8 mouse cellular contexts compared by ENCODE assay signal in genomic region chr5:35131773-35132172, GRCm38 (mm10). TPM values are rescaled to one million over a fixed set of nuclear protein-coding genes. Genes with fewer than 3 reads are reported as not detected.
DNase-seq lines count a peak whose midpoint lies in the region; ATAC-seq and TF ChIP-seq lines count a peak whose summit lies in the region.

No protein-coding gene starts in this region.

- 8% methylated on average over 7 of the region's 7 CpGs for WGBS in hindbrain, embryonic 15.5 days

- DNase-seq in R1 (ENCODE audit: low read depth, low spot score) = peak; percentile 76
- peak; percentile 93 for DNase-seq in cerebellum, adult 9-11 months
- DNase-seq in frontal cortex, postnatal 10 days (ENCODE audit: low spot score in 2 of 2) = peak; percentile 71 to 75
- peak; percentile 79 to 83 for DNase-seq in left cerebral cortex, adult 2 months (ENCODE audit: extremely low spot score in 1 of 2, low spot score in 2 of 2)
- peak; percentile 85 for DNase-seq in mesoderm, embryonic 11.5 days (ENCODE audit: low read depth, low spot score)
- peak; percentile 87 for DNase-seq in right cerebral cortex, postnatal 14 days
- DNase-seq in urinary bladder, postnatal 14 days (ENCODE audit: low spot score) = peak; percentile 84

- no peaks in the 10 kb centered on the region; the same call in 1 of the 2 replicates for H3K4me1 ChIP-seq in hindbrain, embryonic 15.5 days (replicated peaks)

- no peaks in the 10 kb centered on the region for H3K9me3 ChIP-seq in hindbrain, embryonic 15.5 days

- no peak overlapping the region for H3K4me2 ChIP-seq in hindbrain, embryonic 15.5 days

- H3K4me3 ChIP-seq in hindbrain, embryonic 15.5 days = no peak overlapping the region
- no peak overlapping the region for H3K4me3 ChIP-seq in left cerebral cortex, adult 2 months

- no peaks in the 10 kb centered on the region for H3K27me3 ChIP-seq in hindbrain, embryonic 15.5 days

- no peak overlapping the region for H3K27ac ChIP-seq in hindbrain, embryonic 15.5 days (replicated peaks)
- H3K27ac ChIP-seq in left cerebral cortex, adult 2 months = no peak overlapping the region

- ATAC-seq in hindbrain, embryonic 15.5 days (ENCODE audit: low FRiP score, low read depth) = peak; percentile 20; the same call in 1 of the 2 replicates

- TF ChIP-seq CTCF in left cerebral cortex, adult 2 months (IDR thresholded peaks at IDR 0.05) = peak; percentile 89

- H3K9ac ChIP-seq in hindbrain, embryonic 15.5 days = no peak overlapping the region

- intact Hi-C loops in left cerebral cortex, adult 2 months (cut with DNase I) = no loop called here

- no peaks in the 10 kb centered on the region for H3K36me3 ChIP-seq in hindbrain, embryonic 15.5 days

RNA-seq across cellular contexts. Expression of gene Lrpap1, which starts 26.2 kb away (rescaled TPM):
- polyA plus RNA-seq in hindbrain, embryonic 15.5 days (2015; fragmentation: Nextera tagmentation; extraction: Ambion mirVana) = 145 and 146 TPM in 2 replicates
- total RNA-seq in left cerebral cortex, adult 2 months (2021) = 100 to 1,000 TPM; 137 to 138 TPM
